Mouse (Mus musculus) forebrain, embryonic 11.5 days (tissue): ENCODE results near the gene Ago3. TPM values are rescaled to one million over a fixed set of nuclear protein-coding genes. Genes with fewer than 3 reads are reported as not detected.
A peak's percentile ranks its signal among the peaks of the same experiment; 100 is the strongest.

ENCODE experiments used
- ATAC-seq: fragments of 200-750 bp; cut with Nextera tagmentation; replicated peaks from 2 replicates; pipeline ENCODE4 v1.8.0; 2017; ENCODE audit warnings: moderate TSS enrichment; ENCODE audit not compliant: low FRiP score
- DNase-seq: peaks from one replicate; pipeline ENCODE4 v3.0.0-alpha.2; 2017; ENCODE audit warnings: low spot score
- H3K27ac ChIP-seq: fragments of 300-500 bp; sonication (generic); 2 replicates; pipeline ENCODE4 v1.5.1; 2014; ENCODE audit warnings: low read depth, low read length
- H3K27me3 ChIP-seq: fragments of 300-500 bp; sonication (generic); 2 replicates; pipeline ENCODE4 v1.6.1; 2014; ENCODE audit warnings: mild to moderate bottlenecking, low read length, mixed read lengths; ENCODE audit not compliant: control insufficient read depth, insufficient read depth
- H3K36me3 ChIP-seq: fragments of 300-500 bp; sonication (generic); 2 replicates; pipeline ENCODE4 v1.6.1; 2014; ENCODE audit warnings: mild to moderate bottlenecking, low read length, moderate library complexity, mixed read lengths; ENCODE audit not compliant: control insufficient read depth, insufficient read depth
- H3K4me1 ChIP-seq: fragments of 300-500 bp; sonication (generic); replicated peaks from 2 replicates; pipeline ENCODE4 v1.6.1; 2014; ENCODE audit warnings: low read length, mixed read lengths; ENCODE audit not compliant: control insufficient read depth, insufficient read depth
- H3K4me2 ChIP-seq: fragments of 300-500 bp; sonication (generic); 2 replicates; pipeline ENCODE4 v1.6.1; 2014; ENCODE audit warnings: low read depth, mild to moderate bottlenecking, low read length, moderate library complexity, mixed read lengths; ENCODE audit not compliant: severe bottlenecking
- H3K4me3 ChIP-seq: fragments of 300-500 bp; sonication (generic); 2 replicates; pipeline ENCODE4 v1.5.1; 2014; ENCODE audit warnings: low read depth, low read length
- H3K9ac ChIP-seq: fragments of 300-500 bp; sonication (generic); 2 replicates; pipeline ENCODE4 v1.6.1; 2014; ENCODE audit warnings: low read length
- H3K9me3 ChIP-seq: fragments of 300-500 bp; sonication (generic); 2 replicates; pipeline ENCODE4 v1.6.1; 2016; ENCODE audit warnings: low read length, mixed read lengths; ENCODE audit not compliant: control insufficient read depth
- WGBS: fragments of 180-500 bp; shearing (Covaris S2); extraction: QIAGEN DNeasy Blood & Tissue Kit; methylation state at CpG from one replicate; pipeline ENCODE4 v1.1.7; 2014; 5-methylcytosine and 5-hydroxymethylcytosine counted together
- polyA plus RNA-seq: library from polyadenylated mRNA; unstranded; fragments of >200 nt; fragmentation: Nextera tagmentation; extraction: Ambion mirVana; gene quantifications from 2 replicates; pipeline ENCODE4 v1.2.1, GENCODE M21; 2014

Gene Ago3
- polyA plus RNA-seq, 1 experiment from 2014 or later: 21.9 TPM

DNA sequence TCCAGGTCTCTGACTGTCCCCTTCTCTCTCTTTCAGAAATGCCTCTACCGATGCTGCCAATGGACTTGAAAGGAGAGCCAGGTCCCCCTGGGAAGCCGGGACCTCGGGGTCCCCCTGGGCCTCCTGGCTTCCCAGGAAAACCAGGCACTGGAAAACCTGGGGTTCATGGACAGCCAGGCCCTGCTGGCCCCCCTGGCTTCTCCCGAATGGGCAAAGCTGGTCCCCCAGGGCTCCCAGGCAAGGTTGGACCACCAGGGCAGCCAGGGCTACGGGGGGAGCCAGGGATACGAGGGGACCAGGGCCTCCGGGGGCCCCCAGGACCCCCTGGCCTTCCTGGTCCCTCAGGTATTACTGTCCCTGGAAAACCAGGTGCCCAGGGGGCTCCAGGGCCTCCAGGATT, 119.0 kb downstream of the Ago3 start:
- Histone ChIP-seq H3K9ac (no peak overlapping the region), H3K4me3 (no peak overlapping the region), H3K4me1 (peaks cover 2% of the 10 kb centered on the region; the same call in 1 of the 2 replicates), H3K4me2 (no peak overlapping the region), H3K27me3 (no peaks in the 10 kb centered on the region), H3K27ac (no peak overlapping the region), H3K9me3 (no peaks in the 10 kb centered on the region), H3K36me3 (no peaks in the 10 kb centered on the region; the same call in 1 of the 2 replicates)
- ATAC-seq (no peak), DNase-seq (no peak)
- 80% methylated on average over 7 of the region's 7 CpGs for WGBS

DNA sequence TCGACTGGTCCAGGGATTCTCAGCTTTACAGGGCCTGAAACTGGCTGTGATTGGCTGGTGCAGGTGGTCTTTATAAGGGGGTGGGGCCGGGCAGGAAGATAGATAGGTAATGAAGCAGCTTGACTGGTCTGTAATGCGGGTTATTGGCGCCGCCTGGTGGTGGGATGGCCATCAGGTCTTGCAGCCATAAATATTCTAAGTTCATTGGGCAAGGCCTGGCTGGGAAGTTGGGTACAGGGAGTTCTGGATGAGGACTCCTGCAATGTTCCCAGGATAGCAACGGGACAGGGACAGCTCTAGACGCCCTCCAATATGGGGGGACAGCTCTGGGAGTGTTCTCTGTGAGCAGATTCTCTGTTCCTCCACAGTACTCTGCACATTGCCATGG, 119.4 kb downstream of the Ago3 start:
- H3K27ac ChIP-seq: no peak overlapping the region
- no peaks in the 10 kb centered on the region for H3K9me3 ChIP-seq
- ATAC-seq (peak; percentile 83), DNase-seq (peak; percentile 97)
- H3K4me2 ChIP-seq: peak overlapping the region; percentile 45
- H3K27me3 ChIP-seq: no peaks in the 10 kb centered on the region
- peaks cover 2% of the 10 kb centered on the region; the same call in 1 of the 2 replicates for H3K4me1 ChIP-seq
- under 1% methylated on average over 7 of the region's 7 CpGs for WGBS
- H3K9ac ChIP-seq: no peak overlapping the region
- peak overlapping the region; percentile 13; the same call in 1 of the 2 replicates for H3K4me3 ChIP-seq
- no peaks in the 10 kb centered on the region; the same call in 1 of the 2 replicates for H3K36me3 ChIP-seq

DNA sequence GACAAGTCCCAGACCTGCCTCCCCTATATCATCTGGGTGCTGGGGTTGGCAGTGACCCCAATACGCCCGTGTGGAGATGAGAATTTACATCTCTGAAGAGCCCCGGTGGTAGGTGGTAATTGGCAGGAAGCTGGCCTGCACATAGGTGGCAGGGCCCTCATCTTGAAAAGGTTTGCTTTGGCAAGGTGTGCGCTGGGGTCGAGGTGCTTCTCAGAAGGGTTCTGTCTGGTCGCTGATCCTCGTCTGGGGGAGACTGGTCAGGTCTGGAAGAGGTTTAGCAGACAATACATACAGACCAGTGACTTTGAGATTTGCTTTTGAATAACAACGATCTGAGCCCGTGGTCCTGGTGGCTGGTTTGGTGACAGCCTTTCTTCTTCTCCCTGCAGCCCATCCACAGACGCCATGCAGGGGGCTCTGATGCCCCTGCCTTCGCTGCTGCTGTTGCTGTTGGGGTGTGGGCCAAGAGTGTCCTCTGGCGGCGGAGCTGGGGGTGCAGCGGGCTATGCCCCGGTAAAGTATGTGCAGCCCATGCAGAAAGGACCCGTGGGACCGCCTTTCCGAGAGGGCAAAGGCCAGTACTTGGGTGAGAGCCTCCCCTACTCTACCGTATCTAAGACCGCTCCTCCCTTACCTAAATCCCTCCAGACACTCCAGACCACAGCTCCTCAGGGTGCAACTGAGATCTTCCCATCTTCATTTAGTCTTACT, 120.0 kb downstream of the Ago3 start:
- DNase-seq: peak; percentile 68
- peak; percentile 69 for ATAC-seq
- Histone ChIP-seq H3K27ac (no peak overlapping the region), H3K27me3 (no peaks in the 10 kb centered on the region), H3K9me3 (no peaks in the 10 kb centered on the region), H3K4me2 (peak overlapping the region; percentile 45), H3K36me3 (no peaks in the 10 kb centered on the region), H3K9ac (no peak overlapping the region; the same call in 1 of the 2 replicates), H3K4me1 (peaks cover 2% of the 10 kb centered on the region; the same call in 1 of the 2 replicates), H3K4me3 (peak overlapping the region; percentile 13; the same call in 1 of the 2 replicates)
- WGBS: 18% methylated on average over 20 of the region's 20 CpGs

DNA sequence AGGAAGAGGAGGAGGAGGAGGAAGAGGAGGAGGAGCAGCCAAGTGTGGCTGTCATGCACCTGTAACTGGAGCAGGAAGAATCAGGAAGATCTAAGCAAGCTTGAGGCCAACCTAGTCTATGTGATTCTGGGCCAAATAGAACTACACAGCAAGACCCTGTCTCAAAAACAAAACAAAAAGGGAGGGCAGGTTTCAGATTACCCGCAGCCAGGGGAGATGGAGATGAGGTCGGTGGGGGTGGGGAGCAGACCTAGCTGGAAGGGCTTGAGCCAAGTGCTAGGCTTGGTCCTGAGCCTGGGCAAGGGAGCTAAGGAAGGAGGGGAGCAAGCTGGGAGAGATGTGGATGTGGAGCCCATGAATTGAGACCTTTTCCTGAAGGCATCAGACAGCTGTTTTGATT, 122.5 kb downstream of the Ago3 start:
- ATAC-seq (no peak), DNase-seq (no peak)
- Histone ChIP-seq H3K9me3 (no peaks in the 10 kb centered on the region), H3K27me3 (peaks cover 11% of the 10 kb centered on the region), H3K4me1 (peaks cover 2% of the 10 kb centered on the region; the same call in 1 of the 2 replicates), H3K4me3 (no peak overlapping the region), H3K9ac (no peak overlapping the region), H3K36me3 (no peaks in the 10 kb centered on the region), H3K27ac (no peak overlapping the region), H3K4me2 (no peak overlapping the region)
- WGBS: 13% methylated on average over 2 of the region's 2 CpGs

DNA sequence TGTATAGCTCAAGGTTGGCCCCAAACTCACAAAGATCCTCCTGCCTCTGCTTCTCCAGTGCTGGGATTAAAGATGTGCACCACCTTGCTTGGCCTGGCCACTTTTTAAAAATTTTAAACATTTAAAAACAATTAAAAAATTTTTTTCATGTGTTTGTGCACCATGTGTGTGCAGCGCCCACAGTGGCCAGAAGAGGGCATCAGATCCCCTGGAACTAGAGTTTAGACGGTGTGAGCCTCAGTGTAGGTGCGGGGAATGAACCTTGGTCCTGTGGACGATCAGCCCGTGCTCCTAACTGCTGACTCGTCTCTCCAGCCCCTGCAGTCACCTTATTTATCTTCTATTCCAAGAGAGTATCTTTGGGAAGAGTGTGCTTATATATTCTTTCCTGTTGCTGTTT, 123.3 kb downstream of the Ago3 start:
- peaks cover 19% of the 10 kb centered on the region for H3K27me3 ChIP-seq
- H3K36me3 ChIP-seq: no peaks in the 10 kb centered on the region
- H3K9me3 ChIP-seq: no peaks in the 10 kb centered on the region
- peaks cover 7% of the 10 kb centered on the region; the same call in 1 of the 2 replicates for H3K4me1 ChIP-seq
- no peak overlapping the region for H3K4me3 ChIP-seq
- no peak overlapping the region for H3K9ac ChIP-seq
- no peak for DNase-seq
- ATAC-seq: no peak
- H3K27ac ChIP-seq: no peak overlapping the region
- no peak overlapping the region for H3K4me2 ChIP-seq
- WGBS: 86% methylated on average over 6 of the region's 6 CpGs

DNA sequence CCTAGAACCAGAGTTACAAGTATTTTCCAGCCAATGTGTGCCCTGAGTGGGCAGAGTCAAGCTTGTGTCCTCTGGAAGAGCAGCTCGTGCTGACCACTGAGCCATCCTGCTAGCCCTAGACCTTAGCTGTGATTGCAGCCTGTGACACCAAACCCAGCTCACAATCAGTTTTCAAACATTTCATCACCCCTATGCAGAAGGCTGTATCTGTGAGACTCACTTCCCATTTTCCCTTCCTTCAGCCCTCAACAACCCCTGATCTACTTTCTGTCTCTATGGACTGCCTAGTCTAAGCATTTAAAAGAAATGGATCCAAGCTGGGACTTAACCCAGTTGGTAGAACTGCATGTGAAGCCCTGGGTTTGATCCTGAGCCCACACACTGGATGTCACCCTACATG, 123.9 kb downstream of the Ago3 start:
- ATAC-seq: no peak
- Histone ChIP-seq H3K9ac (no peak overlapping the region), H3K4me2 (no peak overlapping the region), H3K36me3 (no peaks in the 10 kb centered on the region), H3K4me1 (peaks cover 11% of the 10 kb centered on the region; the same call in 1 of the 2 replicates), H3K27ac (no peak overlapping the region), H3K27me3 (peaks cover 25% of the 10 kb centered on the region), H3K9me3 (no peaks in the 10 kb centered on the region), H3K4me3 (no peak overlapping the region)
- no peak for DNase-seq
- 95% methylated on average over 1 of the region's 1 CpGs for WGBS

DNA sequence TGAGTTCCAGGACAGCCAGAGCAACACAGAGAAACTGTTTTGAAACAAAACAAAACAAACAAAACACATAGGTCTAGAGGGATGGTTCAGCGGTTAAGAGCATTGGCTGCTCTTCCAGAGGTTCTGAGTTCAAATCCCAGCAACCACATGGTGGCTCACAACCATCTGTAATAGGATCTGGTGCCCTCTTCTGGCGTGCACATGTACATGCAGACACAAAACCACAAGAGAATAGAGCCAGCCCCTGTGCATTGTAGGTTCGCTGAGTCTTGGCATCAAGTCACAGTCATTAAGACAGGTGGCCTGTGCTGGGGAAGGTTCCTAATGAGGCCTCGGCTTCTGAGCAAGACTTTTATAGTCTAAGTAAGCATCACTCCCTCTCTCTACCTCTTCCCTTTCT, 125.5 kb downstream of the Ago3 start:
- no peak for DNase-seq
- Histone ChIP-seq H3K9me3 (no peaks in the 10 kb centered on the region), H3K4me1 (peaks cover 9% of the 10 kb centered on the region; the same call in 1 of the 2 replicates), H3K36me3 (no peaks in the 10 kb centered on the region), H3K27ac (no peak overlapping the region), H3K4me2 (no peak overlapping the region), H3K9ac (no peak overlapping the region), H3K4me3 (no peak overlapping the region), H3K27me3 (peaks cover 36% of the 10 kb centered on the region)
- no peak for ATAC-seq
- 65% methylated on average over 4 of the region's 4 CpGs for WGBS

DNA sequence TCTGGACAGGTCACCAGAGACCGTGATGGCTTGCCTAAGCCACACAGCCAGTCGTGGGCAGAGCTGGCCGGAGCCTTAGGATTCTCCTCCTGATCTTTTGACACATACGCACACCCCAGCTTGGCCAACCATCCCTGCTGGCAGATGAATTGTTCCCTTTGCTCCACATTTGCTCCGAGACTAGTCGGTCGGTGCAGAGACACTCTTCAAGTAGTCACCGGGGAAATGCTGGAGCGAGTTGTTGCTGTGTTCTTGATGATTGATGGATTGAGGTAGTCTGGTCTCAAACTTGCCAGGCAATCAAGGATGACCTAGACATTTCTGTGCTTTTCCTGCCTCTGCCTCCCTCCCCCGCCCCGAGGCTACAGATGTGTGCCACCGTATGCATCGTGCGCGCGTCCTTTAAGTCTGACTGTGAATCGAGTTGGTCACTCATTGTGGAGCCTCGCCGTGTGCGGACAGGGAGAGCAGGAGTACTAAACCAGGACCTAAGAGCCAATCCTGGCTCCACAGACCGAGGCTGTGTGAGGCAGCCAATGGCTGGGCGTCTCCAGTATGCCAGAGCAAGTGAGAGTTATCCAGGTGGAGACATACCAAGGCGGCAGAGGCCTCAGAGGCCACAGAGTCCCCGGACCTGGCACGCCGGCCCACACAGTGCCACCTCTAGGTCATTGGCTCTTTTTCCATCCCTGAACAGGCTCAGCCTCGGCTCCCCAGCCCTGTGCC, 127.6 kb downstream of the Ago3 start:
- Histone ChIP-seq H3K27ac (no peak overlapping the region), H3K36me3 (no peaks in the 10 kb centered on the region)
- no peak; the same call in 1 of the 2 replicates for ATAC-seq

More for the DNA sequence above, 127.6 kb downstream of the Ago3 start:
- Histone ChIP-seq H3K27me3 (peaks cover 51% of the 10 kb centered on the region), H3K4me2 (peak overlapping the region; percentile 46), H3K9me3 (no peaks in the 10 kb centered on the region), H3K9ac (0 out of 2 replicates have a peak overlapping the region, but pooled peaks have one; percentile 27), H3K4me1 (peaks cover 14% of the 10 kb centered on the region; the same call in 1 of the 2 replicates), H3K4me3 (peak overlapping the region; percentile 14)
- 2% methylated on average over 27 of the region's 27 CpGs for WGBS
- DNase-seq: peak; percentile 52
